Mouse (Mus musculus) CH12.LX (cell line): ENCODE measurements at regions not wholly inside any gene's neighbourhood (a gene's known extent, or its start where the extent isn't known, plus 50 kb on each side); places are given as distances from the start of the nearest gene placed in this dataset.

ENCODE experiments used
- DNase-seq: peaks from one replicate; pipeline ENCODE4 v3.0.0-alpha.2; 2013; ENCODE audit errors: extremely low read depth
- H3K27ac ChIP-seq: 2 replicates; pipeline ENCODE4 v1.5.1; 2012; ENCODE audit warnings: low read depth, mild to moderate bottlenecking, control low read depth, moderate library complexity; ENCODE audit not compliant: insufficient read depth
- H3K27me3 ChIP-seq: replicated peaks from 2 replicates; pipeline ENCODE3; 2012; ENCODE audit warnings: inconsistent platforms
- H3K36me3 ChIP-seq, 2 experiments: replicated peaks in 1 of 2; 2 replicates each; pipeline versions ENCODE3 to v1.6.1; 2012; ENCODE audit warnings: inconsistent platforms in 1 of 2, low read length in 1 of 2, mild to moderate bottlenecking in 1 of 2, mixed read lengths in 1 of 2, moderate library complexity in 1 of 2; ENCODE audit not compliant: control insufficient read depth in 1 of 2, insufficient read depth in 1 of 2
- H3K4me1 ChIP-seq, 2 experiments: 2 replicates each; pipeline ENCODE4 v1.6.1; 2012; ENCODE audit warnings: inconsistent platforms in 1 of 2, moderate library complexity in 1 of 2; ENCODE audit not compliant: insufficient read depth in 2 of 2, control insufficient read depth in 1 of 2
- H3K4me2 ChIP-seq: 2 replicates; pipeline ENCODE4 v1.6.1; 2012; ENCODE audit warnings: low read depth, mild to moderate bottlenecking, control low read depth; ENCODE audit not compliant: poor library complexity, insufficient read depth, severe bottlenecking
- H3K4me3 ChIP-seq, 3 experiments: fragments of 150-350 bp in 1 of 3; sonication (generic) in 1 of 3; replicated peaks in 1 of 3; 2 replicates each; pipeline versions ENCODE3 to v1.5.1; 2011 to 2012; ENCODE audit warnings: low read depth in 2 of 3, low read length in 2 of 3, mild to moderate bottlenecking in 2 of 3, moderate library complexity in 2 of 3, control low read depth in 1 of 3, improper control_type of control experiment in 1 of 3, inconsistent platforms in 1 of 3, mixed read lengths in 1 of 3; ENCODE audit not compliant: poor library complexity in 1 of 3
- H3K79me2 ChIP-seq: replicated peaks from 2 replicates; pipeline ENCODE4 v1.6.1; 2012; ENCODE audit warnings: mild to moderate bottlenecking, moderate library complexity; ENCODE audit not compliant: control insufficient read depth, poor library complexity, insufficient read depth, severe bottlenecking; ENCODE audit errors: extremely low read depth
- H3K9ac ChIP-seq: 2 replicates; pipeline ENCODE4 v1.6.1; 2012; ENCODE audit warnings: low read depth, mild to moderate bottlenecking, control low read depth, moderate library complexity; ENCODE audit not compliant: insufficient read depth
- H3K9me3 ChIP-seq: replicated peaks from 2 replicates; pipeline ENCODE3; 2012; ENCODE audit warnings: low read length, inconsistent platforms, mixed read lengths
- BHLHE40 ChIP-seq: IDR thresholded peaks from 2 replicates; pipeline ENCODE4 v1.6.1; 2011; ENCODE audit warnings: mild to moderate bottlenecking, low read depth, low read length, improper control_type of control experiment
- CHD1 ChIP-seq: IDR thresholded peaks from 2 replicates; pipeline ENCODE4 v1.6.1; 2012; ENCODE audit warnings: low read depth, low read length, improper control_type of control experiment, inconsistent platforms
- CHD2 ChIP-seq: IDR thresholded peaks from 2 replicates; pipeline ENCODE4 v1.6.1; 2011; ENCODE audit warnings: low read length, improper control_type of control experiment
- CTCF ChIP-seq, 2 experiments: IDR thresholded peaks in 1 of 2; conservative IDR thresholded peaks in 1 of 2; 2 replicates each; pipeline ENCODE4 v1.5.1; 2011 to 2012; ENCODE audit warnings: low read depth in 2 of 2, low read length in 2 of 2, improper control_type of control experiment in 1 of 2, inconsistent platforms in 1 of 2, mild to moderate bottlenecking in 1 of 2, moderate library complexity in 1 of 2
- E2F4 ChIP-seq: IDR thresholded peaks from 2 replicates; pipeline ENCODE4 v1.6.1; 2011; ENCODE audit warnings: low read depth, low read length, improper control_type of control experiment; ENCODE audit not compliant: insufficient replicate concordance
- ELF1 ChIP-seq: IDR thresholded peaks from 2 replicates; pipeline ENCODE4 v1.6.1; 2014; ENCODE audit warnings: low read depth, mild to moderate bottlenecking, inconsistent platforms, low read length, improper control_type of control experiment
- EP300 ChIP-seq: IDR thresholded peaks from 2 replicates; pipeline ENCODE4 v1.6.1; 2011; ENCODE audit warnings: low read length, improper control_type of control experiment
- GABPA ChIP-seq: IDR thresholded peaks from 2 replicates; pipeline ENCODE4 v1.6.1; 2012; ENCODE audit warnings: low read depth, low read length, improper control_type of control experiment, inconsistent platforms; ENCODE audit not compliant: insufficient replicate concordance
- IRF4 ChIP-seq: IDR thresholded peaks from 2 replicates; pipeline ENCODE4 v1.6.1; 2014; ENCODE audit warnings: low read depth, mild to moderate bottlenecking, inconsistent platforms, low read length, improper control_type of control experiment
- MAX ChIP-seq: IDR thresholded peaks from 2 replicates; pipeline ENCODE4 v1.6.1; 2011; ENCODE audit warnings: low read length, improper control_type of control experiment
- MEF2A ChIP-seq: IDR thresholded peaks from 2 replicates; pipeline ENCODE4 v1.6.1; 2014; ENCODE audit warnings: low read depth, mild to moderate bottlenecking, inconsistent platforms, low read length, improper control_type of control experiment, borderline replicate concordance
- MYC ChIP-seq: IDR thresholded peaks from 2 replicates; pipeline ENCODE4 v1.6.1; 2011; ENCODE audit warnings: low read depth, mild to moderate bottlenecking, improper control_type of control experiment, low read length
- NELFE ChIP-seq: IDR thresholded peaks from 2 replicates; pipeline ENCODE4 v1.6.1; 2011; ENCODE audit warnings: low read depth, low read length, improper control_type of control experiment
- NRF1 ChIP-seq: IDR thresholded peaks from 2 replicates; pipeline ENCODE4 v1.6.1; 2014; ENCODE audit warnings: low read depth, mild to moderate bottlenecking, inconsistent platforms, low read length, improper control_type of control experiment, moderate library complexity
- RAD21 ChIP-seq: IDR thresholded peaks from 2 replicates; pipeline ENCODE4 v1.6.1; 2011; ENCODE audit warnings: low read depth, mild to moderate bottlenecking, low read length, improper control_type of control experiment, moderate library complexity
- TCF12 ChIP-seq: IDR thresholded peaks from 2 replicates; pipeline ENCODE4 v1.6.1; 2014; ENCODE audit warnings: low read depth, mild to moderate bottlenecking, inconsistent platforms, low read length, improper control_type of control experiment
- USF1 ChIP-seq: IDR thresholded peaks from 2 replicates; pipeline ENCODE4 v1.6.1; 2014; ENCODE audit warnings: low read depth, mild to moderate bottlenecking, inconsistent platforms, low read length, improper control_type of control experiment
- ZC3H11A ChIP-seq: IDR thresholded peaks from 2 replicates; pipeline ENCODE4 v1.6.1; 2012; ENCODE audit warnings: low read depth, mild to moderate bottlenecking, inconsistent platforms, low read length, improper control_type of control experiment
- ZKSCAN1 ChIP-seq: IDR thresholded peaks from 2 replicates; pipeline ENCODE4 v1.6.1; 2012; ENCODE audit warnings: low read depth, inconsistent platforms, low read length, improper control_type of control experiment, borderline replicate concordance
- ZMIZ1 ChIP-seq: IDR thresholded peaks from 2 replicates; pipeline ENCODE4 v1.6.1; 2012; ENCODE audit warnings: low read depth, mild to moderate bottlenecking, inconsistent platforms, low read length, improper control_type of control experiment
- dilution Hi-C: fragments of 300-500 bp; cut with MboI; formaldehyde crosslinking; loops from 2 replicates; pipeline ENCODE4 v1.14.3; 2020; ENCODE audit warnings: low sequenced_read_pairs; ENCODE audit not compliant: extremely low pct_unique_long_range_greater_than_20kb, extremely low pct_ligation_motif_present
- in situ Hi-C: fragments of 300-500 bp; cut with MboI; formaldehyde crosslinking; loops from 3 replicates; pipeline ENCODE4 v1.14.3; 2019; ENCODE audit warnings: low sequenced_read_pairs, low pct_ligation_motif_present, low pct_unique_long_range_greater_than_20kb, mixed read lengths

DNA sequence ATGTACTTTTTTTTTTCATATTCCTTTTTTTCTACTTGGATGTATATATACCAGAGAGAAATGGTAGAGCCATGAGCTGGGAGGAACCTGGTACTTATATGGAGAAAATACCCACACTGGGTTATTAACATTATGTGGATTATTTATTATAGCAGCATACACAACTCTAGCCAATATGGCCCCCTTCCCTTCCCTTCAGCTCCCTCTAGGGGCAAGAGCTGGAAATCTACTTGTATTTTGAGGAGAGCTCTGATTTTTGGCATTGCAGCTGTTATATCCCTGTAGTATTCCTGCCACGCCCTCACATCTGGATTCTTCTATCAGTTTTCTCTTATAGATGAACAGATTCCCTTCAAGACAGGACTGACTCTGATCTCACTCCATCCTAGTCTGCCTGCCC, 52.0 kb upstream of the Ptprt start:
- dilution Hi-C loops: no loop called here
- Histone ChIP-seq H3K79me2 (no peaks in the 10 kb centered on the region), H3K4me3 (no peak overlapping the region), H3K9ac (no peak overlapping the region), H3K4me1 (no peaks in the 10 kb centered on the region), H3K27me3 (no peaks in the 10 kb centered on the region), H3K9me3 (peaks cover 70% of the 10 kb centered on the region), H3K4me2 (no peak overlapping the region), H3K36me3 (no peaks in the 10 kb centered on the region), H3K27ac (no peak overlapping the region)
- DNase-seq: no peak
- TF ChIP-seq ZKSCAN1 (no peak), CTCF (conservative IDR thresholded peaks at IDR 0.05 in 1 of 2, IDR thresholded peaks at IDR 0.05 in 1 of 2; ENCODE audit: low read depth in 2 of 2, low read length in 2 of 2) (peak in 1 of 2 experiments; percentile 16; a peak in 1 of 4 replicates)
- in situ Hi-C loops: no loop called here

GRCm38 (mm10) chr2:162712394-162712793, 51.4 kb upstream of the Ptprt start:
- dilution Hi-C loops: no loop called here
- no peak for DNase-seq
- Histone ChIP-seq H3K4me1 (no peaks in the 10 kb centered on the region), H3K9ac (no peak overlapping the region), H3K9me3 (peaks cover 67% of the 10 kb centered on the region), H3K27me3 (no peaks in the 10 kb centered on the region), H3K79me2 (no peaks in the 10 kb centered on the region), H3K27ac (no peak overlapping the region), H3K4me2 (no peak overlapping the region), H3K4me3 (no peak overlapping the region), H3K36me3 (no peaks in the 10 kb centered on the region)
- in situ Hi-C loops: no loop called here
- TF ChIP-seq MYC (no peak), USF1 (no peak), RAD21 (no peak), GABPA (no peak), ZMIZ1 (no peak), TCF12 (no peak), MAX (no peak), CHD1 (no peak), CHD2 (no peak), NELFE (no peak), BHLHE40 (no peak), ELF1 (no peak), E2F4 (no peak), ZC3H11A (no peak), MEF2A (no peak), NRF1 (no peak), IRF4 (no peak), EP300 (no peak)
